Mouse (Mus musculus): ENCODE results near the gene Olfr331. TPM values are rescaled to one million over a fixed set of nuclear protein-coding genes. Genes with fewer than 3 reads are reported as not detected.
"Not testable (repeated sequence)": the region's sequence is repeated elsewhere in the genome, so short reads cannot be mapped to it uniquely, and the experiment has no call there.

The Olfr331 gene
- not detected in 2 replicates for polyA plus RNA-seq (2012; ENCODE audit: insufficient read depth, insufficient read length, missing spikeins)

- H3K27ac ChIP-seq (replicated peaks; ENCODE audit: low read depth, low read length); H3K4me1 ChIP-seq (ENCODE audit: control insufficient read depth, insufficient read depth, insufficient read length, low read length); H3K4me3 ChIP-seq (ENCODE audit: insufficient read depth, low read depth, low read length): not testable (repeated sequence)
Observed at GRCm38 (mm10) chr11:58502472-58502871, at the start of gene Olfr331. Gene Olfr331, minus strand, starts transcription at chr11:58502572.

GRCm38 (mm10) chr11:58546322-58546721 lies 44.0 kb upstream of the Olfr331 start, which contains the start of gene Olfr329-ps:
Gene Olfr329-ps, minus strand, starts transcription at chr11:58546422.
- H3K4me1 ChIP-seq (ENCODE audit: control insufficient read depth, insufficient read depth, insufficient read length, low read length) = no peaks in the 10 kb centered on the region
- no peak within 1 kb of the TSS for H3K4me3 ChIP-seq (ENCODE audit: insufficient read depth, low read depth, low read length)
- H3K27ac ChIP-seq (replicated peaks; ENCODE audit: low read depth, low read length) = no peak within 1 kb of the TSS

GRCm38 (mm10) chr11:58534736-58535135 lies 32.4 kb upstream of the Olfr331 start, which contains the start of gene Olfr330:
Gene Olfr330, minus strand, starts transcription at chr11:58534836.
- H3K4me1 ChIP-seq (ENCODE audit: control insufficient read depth, insufficient read depth, insufficient read length, low read length); H3K4me3 ChIP-seq (ENCODE audit: insufficient read depth, low read depth, low read length): not testable (repeated sequence)

GRCm38 (mm10) chr11:58519756-58520155 lies 17.4 kb upstream of the Olfr331 start:
- not testable (repeated sequence) for H3K4me3 ChIP-seq (ENCODE audit: insufficient read depth, low read depth, low read length); H3K4me1 ChIP-seq (ENCODE audit: control insufficient read depth, insufficient read depth, insufficient read length, low read length); H3K27ac ChIP-seq (replicated peaks; ENCODE audit: low read depth, low read length)

More at GRCm38 (mm10) chr11:58534736-58535135, 32.4 kb upstream of the Olfr331 start, which contains the start of gene Olfr330:
- not testable (repeated sequence) for H3K27ac ChIP-seq (replicated peaks; ENCODE audit: low read depth, low read length)

GRCm38 (mm10) chr11:58518916-58519315 lies 16.5 kb upstream of the Olfr331 start:
- H3K4me3 ChIP-seq (ENCODE audit: insufficient read depth, low read depth, low read length); H3K4me1 ChIP-seq (ENCODE audit: control insufficient read depth, insufficient read depth, insufficient read length, low read length); H3K27ac ChIP-seq (replicated peaks; ENCODE audit: low read depth, low read length): not testable (repeated sequence)

- H3K4me1 ChIP-seq (ENCODE audit: control insufficient read depth, insufficient read depth, insufficient read length, low read length); H3K4me3 ChIP-seq (ENCODE audit: insufficient read depth, low read depth, low read length); H3K27ac ChIP-seq (replicated peaks; ENCODE audit: low read depth, low read length): not testable (repeated sequence)
Observed at GRCm38 (mm10) chr11:58509058-58509457, 6.7 kb upstream of the Olfr331 start.

- no peaks in the 10 kb centered on the region for H3K4me1 ChIP-seq (ENCODE audit: control insufficient read depth, insufficient read depth, insufficient read length, low read length)
- H3K4me3 ChIP-seq (ENCODE audit: insufficient read depth, low read depth, low read length) = no peak overlapping the region
- no peak overlapping the region for H3K27ac ChIP-seq (replicated peaks; ENCODE audit: low read depth, low read length)
Observed at GRCm38 (mm10) chr11:58499290-58499689, 3.1 kb downstream of the Olfr331 start.

GRCm38 (mm10) chr11:58498761-58499160 lies 3.6 kb downstream of the Olfr331 start:
- Histone ChIP-seq H3K27ac (replicated peaks; ENCODE audit: low read depth, low read length) (no peak overlapping the region), H3K4me1 (ENCODE audit: control insufficient read depth, insufficient read depth, insufficient read length, low read length) (no peaks in the 10 kb centered on the region), H3K4me3 (ENCODE audit: insufficient read depth, low read depth, low read length) (no peak overlapping the region)

GRCm38 (mm10) chr11:58492455-58492854 lies 9.9 kb downstream of the Olfr331 start, which contains the start of gene Olfr332:
Gene Olfr332, minus strand, starts transcription at chr11:58492555.
- Histone ChIP-seq H3K27ac (replicated peaks; ENCODE audit: low read depth, low read length) (no peak within 1 kb of the TSS), H3K4me3 (ENCODE audit: insufficient read depth, low read depth, low read length) (no peak within 1 kb of the TSS), H3K4me1 (ENCODE audit: control insufficient read depth, insufficient read depth, insufficient read length, low read length) (no peaks in the 10 kb centered on the region)

GRCm38 (mm10) chr11:58462170-58462569 lies 40.2 kb downstream of the Olfr331 start, which contains the start of gene Olfr30:
Gene Olfr30, minus strand, starts transcription at chr11:58462270.
- Histone ChIP-seq H3K27ac (replicated peaks; ENCODE audit: low read depth, low read length) (no peak within 1 kb of the TSS), H3K4me3 (ENCODE audit: insufficient read depth, low read depth, low read length) (no peak within 1 kb of the TSS), H3K4me1 (ENCODE audit: control insufficient read depth, insufficient read depth, insufficient read length, low read length) (no peaks in the 10 kb centered on the region)

- H3K4me3 ChIP-seq (ENCODE audit: insufficient read depth, low read depth, low read length) = no peak overlapping the region
- no peaks in the 10 kb centered on the region for H3K4me1 ChIP-seq (ENCODE audit: control insufficient read depth, insufficient read depth, insufficient read length, low read length)
- no peak overlapping the region for H3K27ac ChIP-seq (replicated peaks; ENCODE audit: low read depth, low read length)
Observed at GRCm38 (mm10) chr11:58453592-58453991, 48.8 kb downstream of the Olfr331 start.

GRCm38 (mm10) chr11:58452759-58453158 lies 49.6 kb downstream of the Olfr331 start, which contains the start of gene Lypd9:
Gene Lypd9, minus strand, starts transcription at chr11:58452923.
- Histone ChIP-seq H3K4me3 (ENCODE audit: insufficient read depth, low read depth, low read length) (no peak within 1 kb of the TSS), H3K27ac (replicated peaks; ENCODE audit: low read depth, low read length) (no peak within 1 kb of the TSS), H3K4me1 (ENCODE audit: control insufficient read depth, insufficient read depth, insufficient read length, low read length) (no peaks in the 10 kb centered on the region)

Other genes with a start within 250 kb of the Olfr331 start
- not detected in 2 replicates for gene 4930438A08Rik, start 227.8 kb downstream of the Olfr331 start, polyA plus RNA-seq (2012; ENCODE audit: insufficient read depth, insufficient read length, missing spikeins)
- gene Zfp692, start 195.5 kb downstream of the Olfr331 start, polyA plus RNA-seq (2012; ENCODE audit: insufficient read depth, insufficient read length, missing spikeins) = 2.0 and 2.6 TPM in 2 replicates
- 54.9 and 75.8 TPM in 2 replicates for gene Zfp672, start 172.2 kb downstream of the Olfr331 start, polyA plus RNA-seq (2012; ENCODE audit: insufficient read depth, insufficient read length, missing spikeins)
- 19.5 and 20.6 TPM in 2 replicates for gene Sh3bp5l, start 171.8 kb downstream of the Olfr331 start, polyA plus RNA-seq (2012; ENCODE audit: insufficient read depth, insufficient read length, missing spikeins)
- not detected in 2 replicates for gene Lypd8, start 123.5 kb downstream of the Olfr331 start, polyA plus RNA-seq (2012; ENCODE audit: insufficient read depth, insufficient read length, missing spikeins)
- gene 1810065E05Rik, start 81.5 kb downstream of the Olfr331 start, polyA plus RNA-seq (2012; ENCODE audit: insufficient read depth, insufficient read length, missing spikeins) = not detected in 2 replicates
- not detected in 2 replicates for gene Gm12253, start 70.0 kb downstream of the Olfr331 start, polyA plus RNA-seq (2012; ENCODE audit: insufficient read depth, insufficient read length, missing spikeins)
- gene Lypd9, start 49.6 kb downstream of the Olfr331 start, polyA plus RNA-seq (2012; ENCODE audit: insufficient read depth, insufficient read length, missing spikeins) = not detected in 2 replicates
- not detected in 2 replicates for gene Olfr30, start 40.3 kb downstream of the Olfr331 start, polyA plus RNA-seq (2012; ENCODE audit: insufficient read depth, insufficient read length, missing spikeins)
- not detected in 2 replicates for gene Olfr332, start 10.0 kb downstream of the Olfr331 start, polyA plus RNA-seq (2012; ENCODE audit: insufficient read depth, insufficient read length, missing spikeins)
- gene Olfr330, start 32.3 kb upstream of the Olfr331 start, polyA plus RNA-seq (2012; ENCODE audit: insufficient read depth, insufficient read length, missing spikeins) = not detected in 2 replicates
- gene Olfr329-ps, start 43.9 kb upstream of the Olfr331 start, polyA plus RNA-seq (2012; ENCODE audit: insufficient read depth, insufficient read length, missing spikeins) = not detected in 2 replicates
- gene Olfr328, start 53.1 kb upstream of the Olfr331 start, polyA plus RNA-seq (2012; ENCODE audit: insufficient read depth, insufficient read length, missing spikeins) = not detected in 2 replicates
- gene Olfr224, start 68.0 kb upstream of the Olfr331 start, polyA plus RNA-seq (2012; ENCODE audit: insufficient read depth, insufficient read length, missing spikeins) = not detected in 2 replicates
- not detected in 2 replicates for gene Olfr325, start 75.2 kb upstream of the Olfr331 start, polyA plus RNA-seq (2012; ENCODE audit: insufficient read depth, insufficient read length, missing spikeins)
- not detected in 2 replicates for gene Olfr324, start 92.5 kb upstream of the Olfr331 start, polyA plus RNA-seq (2012; ENCODE audit: insufficient read depth, insufficient read length, missing spikeins)
- gene 2210407C18Rik, start 113.5 kb upstream of the Olfr331 start, polyA plus RNA-seq (2012; ENCODE audit: insufficient read depth, insufficient read length, missing spikeins) = not detected in 2 replicates
- gene Olfr323, start 127.9 kb upstream of the Olfr331 start, polyA plus RNA-seq (2012; ENCODE audit: insufficient read depth, insufficient read length, missing spikeins) = not detected in 2 replicates
- not detected in 2 replicates for gene Trim58, start 137.9 kb upstream of the Olfr331 start, polyA plus RNA-seq (2012; ENCODE audit: insufficient read depth, insufficient read length, missing spikeins)
- gene Olfr322, start 156.2 kb upstream of the Olfr331 start, polyA plus RNA-seq (2012; ENCODE audit: insufficient read depth, insufficient read length, missing spikeins) = not detected in 2 replicates
- gene Olfr320, start 178.5 kb upstream of the Olfr331 start, polyA plus RNA-seq (2012; ENCODE audit: insufficient read depth, insufficient read length, missing spikeins) = not detected in 2 replicates
- gene Olfr319, start 196.6 kb upstream of the Olfr331 start, polyA plus RNA-seq (2012; ENCODE audit: insufficient read depth, insufficient read length, missing spikeins) = not detected in 2 replicates
- gene Olfr318, start 221.4 kb upstream of the Olfr331 start, polyA plus RNA-seq (2012; ENCODE audit: insufficient read depth, insufficient read length, missing spikeins) = not detected in 2 replicates
- gene Olfr317, start 236.6 kb upstream of the Olfr331 start, polyA plus RNA-seq (2012; ENCODE audit: insufficient read depth, insufficient read length, missing spikeins) = not detected in 2 replicates

Measured in brown adipose tissue, adult 24 weeks (tissue).